In genomic region chr13:92668214-92668985, GRCm38 (mm10) we compare ENCODE assay signal across 25 mouse cellular contexts. TPM values are rescaled to one million over a fixed set of nuclear protein-coding genes. Genes with fewer than 3 reads are reported as not detected.
DNase-seq lines count a peak whose midpoint lies in the region; ATAC-seq and TF ChIP-seq lines count a peak whose summit lies in the region.
"Had no signal": no experiment of that assay in that cellular context is flagged by ENCODE, and none has a peak within 500 bp of the region (broad histone marks: within the 10 kb centered on the region; RNA-seq: fewer than 3 reads in every experiment).

No protein-coding gene starts in this region.

- H3K27ac ChIP-seq in left cerebral cortex, adult 2 months: peak overlapping the region; percentile 45
- H3K27ac ChIP-seq in hindbrain, postnatal 0 days: no peak overlapping the region
- H3K27ac ChIP-seq: forebrain, embryonic 13.5 days; heart, embryonic 10.5 days; hindbrain, embryonic 12.5 days had no signal

- H3K27me3 ChIP-seq in Patski: no peaks in the 10 kb centered on the region
- H3K27me3 ChIP-seq in hindbrain, postnatal 0 days (ENCODE audit: insufficient read depth, low read length): no peaks in the 10 kb centered on the region
- H3K27me3 ChIP-seq: forebrain, embryonic 13.5 days; hindbrain, embryonic 12.5 days had no signal

- H3K36me3 ChIP-seq in hindbrain, postnatal 0 days (ENCODE audit: insufficient read depth, low read length): no peaks in the 10 kb centered on the region
- H3K36me3 ChIP-seq: heart, embryonic 10.5 days; hindbrain, embryonic 12.5 days had no signal

- no peak for TF ChIP-seq CTCF in left cerebral cortex, adult 2 months (IDR thresholded peaks at IDR 0.05)
- no peak for TF ChIP-seq CTCF in Patski (IDR thresholded peaks at IDR 0.05)
- no peak for TF ChIP-seq CTCF in hindbrain, postnatal 0 days (IDR thresholded peaks at IDR 0.05; ENCODE audit: low read depth)

- no peak for DNase-seq in left cerebral cortex, adult 2 months (ENCODE audit: extremely low spot score in 1 of 2, low spot score in 2 of 2)
- no peak for DNase-seq in left cerebral cortex, adult 18-20 months (ENCODE audit: low spot score in 2 of 2)
- peak; percentile 30 for DNase-seq in Muller cell, postnatal 12 days (ENCODE audit: inconsistent ontology term)
- no peak for DNase-seq in Patski (ENCODE audit: low read depth, low spot score)
- no peak for DNase-seq in kidney, postnatal 4 days
- DNase-seq in hindbrain, postnatal 0 days (ENCODE audit: low spot score): no peak
- no peak for DNase-seq in layer of hippocampus, postnatal 25 days (ENCODE audit: extremely low spot score in 1 of 2, low spot score in 1 of 2)
- DNase-seq: adrenal gland, adult 2 months; adrenal gland, postnatal 25 days; B cell, adult 2 months; cerebellum, adult 11 months; cerebellum, adult 8-10 months; cerebellum, postnatal 25 days; forebrain, postnatal 0 days; gastrocnemius, postnatal 36 days; heart, adult 18-20 months; heart, postnatal 10 days; heart, postnatal 4 days had no signal

- CTCF ChIA-PET in Patski (lab: Charles Lee): interaction anchor here (1.2 kb wide), 1 partner anchor 16 kb away, joined by 4 read pairs; no protein-coding TSS in a partner anchor

- 91% methylated on average over 6 of the region's 6 CpGs for WGBS in hindbrain, postnatal 0 days

- in situ Hi-C loops in Patski (cut with MboI; ENCODE audit: low pct_unique_long_range_greater_than_20kb): no loop called here

- intact Hi-C loops in left cerebral cortex, adult 2 months (cut with DNase I): no loop called here

- no peak overlapping the region for H3K4me3 ChIP-seq in left cerebral cortex, adult 2 months
- no peak overlapping the region for H3K4me3 ChIP-seq in hindbrain, postnatal 0 days (ENCODE audit: low read length)
- H3K4me3 ChIP-seq: forebrain, embryonic 13.5 days; heart, embryonic 10.5 days; hindbrain, embryonic 12.5 days had no signal

- H3K4me1 ChIP-seq in hindbrain, postnatal 0 days (ENCODE audit: insufficient read depth, low read length): 0 out of 2 replicates have a peak, but pooled peaks cover 3% of the 10 kb centered on the region
- H3K4me1 ChIP-seq: forebrain, embryonic 13.5 days; hindbrain, embryonic 12.5 days had no signal

- no peaks in the 10 kb centered on the region for H3K9me3 ChIP-seq in hindbrain, postnatal 0 days (ENCODE audit: low read length)
- H3K9me3 ChIP-seq: forebrain, embryonic 13.5 days; G1E; heart, embryonic 10.5 days; hindbrain, embryonic 12.5 days had no signal

- H3K9ac ChIP-seq in hindbrain, postnatal 0 days (replicated peaks; ENCODE audit: low read length): no peak overlapping the region
- H3K9ac ChIP-seq: forebrain, embryonic 13.5 days; forebrain, postnatal 0 days; hindbrain, embryonic 12.5 days had no signal

- POLR2A ChIA-PET in Patski (lab: Charles Lee): no interaction called here

- peak; percentile 57 for ATAC-seq in Patski
- ATAC-seq in megakaryocyte progenitor cell, adult 5-6 weeks (replicated peaks; ENCODE audit: poor library complexity): peak; percentile 42; the same call in 1 of the 2 replicates
- no peak for ATAC-seq in hindbrain, postnatal 0 days
- ATAC-seq: CD4-positive, CD25-positive, alpha-beta regulatory T cell, adult 4 months; forebrain, embryonic 13.5 days; forebrain, postnatal 0 days; hindbrain, embryonic 16.5 days had no signal

- no peak overlapping the region for H3K4me2 ChIP-seq in hindbrain, postnatal 0 days (ENCODE audit: low read depth, low read length)
- H3K4me2 ChIP-seq: forebrain, embryonic 13.5 days; hindbrain, embryonic 12.5 days had no signal

RNA-seq across cellular contexts. Expression of gene Serinc5, which starts 57.5 kb away (rescaled TPM):
- 10 to 100 TPM; 62.3 to 62.4 TPM for total RNA-seq in left cerebral cortex, adult 2 months (2021)
- 10 to 100 TPM; 49.0 to 54.6 TPM for total RNA-seq in left cerebral cortex, adult 18-20 months (2021)
- 13.8 TPM for polyA plus RNA-seq in Patski (2021)
- total RNA-seq in megakaryocyte progenitor cell, adult 5-6 weeks (2015): 9.1 and 9.4 TPM in 2 replicates
- 5.9 TPM in 2 replicates for total RNA-seq in megakaryocyte progenitor cell, adult 5-6 weeks (2017)
- total RNA-seq in hindbrain, postnatal 0 days (2014; rRNA removed): 42.8 and 52.5 TPM in 2 replicates
- polyA plus RNA-seq in hindbrain, postnatal 0 days (2015; fragmentation: Nextera tagmentation; extraction: Ambion mirVana): 14.3 and 14.8 TPM in 2 replicates
- total RNA-seq in layer of hippocampus, postnatal 25 days (2021): 10 to 100 TPM; 71.1 to 78.5 TPM
